Mouse (Mus musculus): ENCODE results near the gene Gm21060. TPM values are rescaled to one million over a fixed set of nuclear protein-coding genes. Genes with fewer than 3 reads are reported as not detected.
"Not testable (repeated sequence)": the region's sequence is repeated elsewhere in the genome, so short reads cannot be mapped to it uniquely, and the experiment has no call there.

Gm21060 gene
- not detected in 2 replicates for polyA plus RNA-seq (2014; fragmentation: Nextera tagmentation; extraction: Ambion mirVana)

GRCm38 (mm10) chr19:61296969-61297368, at the start of gene Gm21060:
Gm21060 (minus strand) TSS chr19:61297069.
- no peaks in the 10 kb centered on the region for H3K9me3 ChIP-seq (ENCODE audit: control insufficient read depth, low read length)
- ATAC-seq (ENCODE audit: low FRiP score), result no peak

GRCm38 (mm10) chr19:61320844-61321243, 24.0 kb upstream of the Gm21060 start:
- not testable (repeated sequence) for H3K4me1 ChIP-seq (ENCODE audit: control insufficient read depth, insufficient read depth, low read length); H3K4me3 ChIP-seq (ENCODE audit: low read depth, low read length); H3K36me3 ChIP-seq (ENCODE audit: control insufficient read depth, insufficient read depth, low read length); DNase-seq (ENCODE audit: low spot score, missing footprints); H3K9ac ChIP-seq (ENCODE audit: low read length); H3K27ac ChIP-seq (ENCODE audit: low read depth, low read length); H3K9me3 ChIP-seq (ENCODE audit: control insufficient read depth, low read length); ATAC-seq (ENCODE audit: low FRiP score); H3K4me2 ChIP-seq; H3K27me3 ChIP-seq (ENCODE audit: control insufficient read depth, insufficient read depth, low read length)
- 78% methylated on average over 3 of the region's 3 CpGs for WGBS

More at GRCm38 (mm10) chr19:61296969-61297368, at the start of gene Gm21060:
- H3K27ac ChIP-seq (ENCODE audit: low read depth, low read length), result no peak within 1 kb of the TSS
- H3K36me3 ChIP-seq (ENCODE audit: control insufficient read depth, insufficient read depth, low read length), result no peaks in the 10 kb centered on the region
- H3K27me3 ChIP-seq (ENCODE audit: control insufficient read depth, insufficient read depth, low read length), result no peaks in the 10 kb centered on the region
- no peaks in the 10 kb centered on the region for H3K4me1 ChIP-seq (ENCODE audit: control insufficient read depth, insufficient read depth, low read length)
- no peak within 1 kb of the TSS for H3K9ac ChIP-seq (ENCODE audit: low read length)
- no peak for DNase-seq (ENCODE audit: low spot score, missing footprints)
- 91% methylated on average over 2 of the region's 2 CpGs for WGBS
- H3K4me3 ChIP-seq (ENCODE audit: low read depth, low read length), result no peak within 1 kb of the TSS
- no peak within 1 kb of the TSS for H3K4me2 ChIP-seq

- not testable (repeated sequence) for ATAC-seq (ENCODE audit: low FRiP score); H3K27me3 ChIP-seq (ENCODE audit: control insufficient read depth, insufficient read depth, low read length); H3K9ac ChIP-seq (ENCODE audit: low read length); H3K4me2 ChIP-seq; H3K27ac ChIP-seq (ENCODE audit: low read depth, low read length); H3K9me3 ChIP-seq (ENCODE audit: control insufficient read depth, low read length); H3K4me1 ChIP-seq (ENCODE audit: control insufficient read depth, insufficient read depth, low read length); H3K36me3 ChIP-seq (ENCODE audit: control insufficient read depth, insufficient read depth, low read length); DNase-seq (ENCODE audit: low spot score, missing footprints); H3K4me3 ChIP-seq (ENCODE audit: low read depth, low read length)
- 37% methylated on average over 11 of the region's 11 CpGs for WGBS
These were observed 16.3 kb upstream of the Gm21060 start for GRCm38 (mm10) chr19:61313185-61313584.

GRCm38 (mm10) chr19:61312400-61312799, 15.5 kb upstream of the Gm21060 start:
- H3K9ac ChIP-seq (ENCODE audit: low read length); H3K4me3 ChIP-seq (ENCODE audit: low read depth, low read length); H3K27me3 ChIP-seq (ENCODE audit: control insufficient read depth, insufficient read depth, low read length); H3K4me2 ChIP-seq; H3K4me1 ChIP-seq (ENCODE audit: control insufficient read depth, insufficient read depth, low read length); H3K9me3 ChIP-seq (ENCODE audit: control insufficient read depth, low read length); ATAC-seq (ENCODE audit: low FRiP score); H3K36me3 ChIP-seq (ENCODE audit: control insufficient read depth, insufficient read depth, low read length); DNase-seq (ENCODE audit: low spot score, missing footprints); H3K27ac ChIP-seq (ENCODE audit: low read depth, low read length): not testable (repeated sequence)
- WGBS, result 92% methylated on average over 8 of the region's 10 CpGs

- H3K27me3 ChIP-seq (ENCODE audit: control insufficient read depth, insufficient read depth, low read length); DNase-seq (ENCODE audit: low spot score, missing footprints); H3K9ac ChIP-seq (ENCODE audit: low read length); H3K36me3 ChIP-seq (ENCODE audit: control insufficient read depth, insufficient read depth, low read length); H3K4me2 ChIP-seq; H3K4me1 ChIP-seq (ENCODE audit: control insufficient read depth, insufficient read depth, low read length); ATAC-seq (ENCODE audit: low FRiP score); H3K27ac ChIP-seq (ENCODE audit: low read depth, low read length); H3K9me3 ChIP-seq (ENCODE audit: control insufficient read depth, low read length); H3K4me3 ChIP-seq (ENCODE audit: low read depth, low read length): not testable (repeated sequence)
- 68% methylated on average over 1 of the region's 1 CpGs for WGBS
These were observed 11.2 kb upstream of the Gm21060 start for GRCm38 (mm10) chr19:61308083-61308482.

GRCm38 (mm10) chr19:61285033-61285432, 11.8 kb downstream of the Gm21060 start:
- not testable (repeated sequence) for ATAC-seq (ENCODE audit: low FRiP score); H3K27ac ChIP-seq (ENCODE audit: low read depth, low read length); H3K4me3 ChIP-seq (ENCODE audit: low read depth, low read length); H3K4me1 ChIP-seq (ENCODE audit: control insufficient read depth, insufficient read depth, low read length); H3K4me2 ChIP-seq; H3K9me3 ChIP-seq (ENCODE audit: control insufficient read depth, low read length); H3K9ac ChIP-seq (ENCODE audit: low read length); DNase-seq (ENCODE audit: low spot score, missing footprints); H3K27me3 ChIP-seq (ENCODE audit: control insufficient read depth, insufficient read depth, low read length); H3K36me3 ChIP-seq (ENCODE audit: control insufficient read depth, insufficient read depth, low read length)
- 79% methylated on average over 4 of the region's 4 CpGs for WGBS

- Histone ChIP-seq H3K9ac (ENCODE audit: low read length) (no peak overlapping the region), H3K4me3 (ENCODE audit: low read depth, low read length) (no peak overlapping the region), H3K27ac (ENCODE audit: low read depth, low read length) (no peak overlapping the region), H3K9me3 (ENCODE audit: control insufficient read depth, low read length) (no peaks in the 10 kb centered on the region), H3K27me3 (ENCODE audit: control insufficient read depth, insufficient read depth, low read length) (no peaks in the 10 kb centered on the region), H3K4me2 (no peak overlapping the region), H3K36me3 (ENCODE audit: control insufficient read depth, insufficient read depth, low read length) (no peaks in the 10 kb centered on the region), H3K4me1 (ENCODE audit: control insufficient read depth, insufficient read depth, low read length) (no peaks in the 10 kb centered on the region)
- WGBS, result 50% methylated on average over 1 of the region's 1 CpGs
- DNase-seq (ENCODE audit: low spot score, missing footprints), result no peak
- ATAC-seq (ENCODE audit: low FRiP score), result no peak
These were observed 13.3 kb downstream of the Gm21060 start for GRCm38 (mm10) chr19:61283581-61283980.

- H3K4me2 ChIP-seq, result no peak overlapping the region
- H3K4me1 ChIP-seq (ENCODE audit: control insufficient read depth, insufficient read depth, low read length), result no peaks in the 10 kb centered on the region
- H3K27me3 ChIP-seq (ENCODE audit: control insufficient read depth, insufficient read depth, low read length), result no peaks in the 10 kb centered on the region
- no peak overlapping the region for H3K27ac ChIP-seq (ENCODE audit: low read depth, low read length)
- no peaks in the 10 kb centered on the region for H3K36me3 ChIP-seq (ENCODE audit: control insufficient read depth, insufficient read depth, low read length)
- no peaks in the 10 kb centered on the region for H3K9me3 ChIP-seq (ENCODE audit: control insufficient read depth, low read length)
- 88% methylated on average over 1 of the region's 1 CpGs for WGBS
- no peak overlapping the region for H3K9ac ChIP-seq (ENCODE audit: low read length)
- ATAC-seq (ENCODE audit: low FRiP score), result no peak
- no peak for DNase-seq (ENCODE audit: low spot score, missing footprints)
- no peak overlapping the region for H3K4me3 ChIP-seq (ENCODE audit: low read depth, low read length)
These were observed 21.4 kb downstream of the Gm21060 start for GRCm38 (mm10) chr19:61275446-61275845.

- not testable (repeated sequence) for ATAC-seq (ENCODE audit: low FRiP score); H3K9me3 ChIP-seq (ENCODE audit: control insufficient read depth, low read length)
- WGBS, result 40% methylated on average over 11 of the region's 11 CpGs
These were observed 27.7 kb downstream of the Gm21060 start for GRCm38 (mm10) chr19:61269141-61269540.

GRCm38 (mm10) chr19:61267141-61267540, 29.7 kb downstream of the Gm21060 start:
- no peak overlapping the region for H3K27ac ChIP-seq (ENCODE audit: low read depth, low read length)
- no peaks in the 10 kb centered on the region for H3K4me1 ChIP-seq (ENCODE audit: control insufficient read depth, insufficient read depth, low read length)
- DNase-seq (ENCODE audit: low spot score, missing footprints), result peak; percentile 85
- H3K9ac ChIP-seq (ENCODE audit: low read length), result no peak overlapping the region
- H3K4me3 ChIP-seq (ENCODE audit: low read depth, low read length), result no peak overlapping the region
- no peaks in the 10 kb centered on the region for H3K27me3 ChIP-seq (ENCODE audit: control insufficient read depth, insufficient read depth, low read length)
- no peak for ATAC-seq (ENCODE audit: low FRiP score)
- H3K4me2 ChIP-seq, result no peak overlapping the region
- no peaks in the 10 kb centered on the region for H3K36me3 ChIP-seq (ENCODE audit: control insufficient read depth, insufficient read depth, low read length)
- 22% methylated on average over 7 of the region's 7 CpGs for WGBS
- H3K9me3 ChIP-seq (ENCODE audit: control insufficient read depth, low read length), result no peaks in the 10 kb centered on the region

More at GRCm38 (mm10) chr19:61269141-61269540, 27.7 kb downstream of the Gm21060 start:
- H3K36me3 ChIP-seq (ENCODE audit: control insufficient read depth, insufficient read depth, low read length); H3K4me2 ChIP-seq; H3K4me3 ChIP-seq (ENCODE audit: low read depth, low read length); H3K4me1 ChIP-seq (ENCODE audit: control insufficient read depth, insufficient read depth, low read length); H3K9ac ChIP-seq (ENCODE audit: low read length); H3K27me3 ChIP-seq (ENCODE audit: control insufficient read depth, insufficient read depth, low read length); H3K27ac ChIP-seq (ENCODE audit: low read depth, low read length); DNase-seq (ENCODE audit: low spot score, missing footprints): not testable (repeated sequence)

Data from midbrain, embryonic 11.5 days (tissue).